Mouse (Mus musculus) cerebellum, postnatal 14 days (tissue): ENCODE measurements around the gene Zmynd11.
A peak's percentile ranks its signal among the peaks of the same experiment; 100 is the strongest.

Source experiments
- DNase-seq, 2 experiments: peaks; one replicate each; pipeline ENCODE4 v3.0.0; 2021; ENCODE audit warnings: mixed read lengths in 2 of 2

Zmynd11 gene

GRCm38 (mm10) chr13:9653018-9653417, 112.1 kb downstream of the Zmynd11 start:
- no peak for DNase-seq

GRCm38 (mm10) chr13:9650580-9650979, 114.5 kb downstream of the Zmynd11 start:
- no peak for DNase-seq

GRCm38 (mm10) chr13:9649894-9650293, 115.2 kb downstream of the Zmynd11 start:
- DNase-seq, result no peak

- no peak for DNase-seq
Observed at GRCm38 (mm10) chr13:9648716-9649115, 116.4 kb downstream of the Zmynd11 start.

- DNase-seq, result no peak
Observed at GRCm38 (mm10) chr13:9637949-9638348, 127.2 kb downstream of the Zmynd11 start.

GRCm38 (mm10) chr13:9636505-9636904, 128.6 kb downstream of the Zmynd11 start:
- peak; percentile 57 to 58 for DNase-seq

- DNase-seq, result no peak
Observed at GRCm38 (mm10) chr13:9635951-9636350, 129.2 kb downstream of the Zmynd11 start.
